Mouse (Mus musculus) ES-E14 (cell line): ENCODE results near the gene Cfap157.

ENCODE experiments used
- CHD2 ChIP-seq: IDR thresholded peaks from 2 replicates; pipeline ENCODE4 v1.6.1; 2014; ENCODE audit warnings: mild to moderate bottlenecking, low read depth, low read length, inconsistent platforms
- MAFK ChIP-seq: IDR thresholded peaks from 2 replicates; pipeline ENCODE4 v1.6.1; 2014; ENCODE audit warnings: mild to moderate bottlenecking, low read depth, low read length, inconsistent platforms; ENCODE audit not compliant: insufficient read depth
- ZNF384 ChIP-seq: IDR thresholded peaks from 2 replicates; pipeline ENCODE4 v1.6.1; 2012; ENCODE audit warnings: low read depth, low read length, inconsistent platforms

DNA sequence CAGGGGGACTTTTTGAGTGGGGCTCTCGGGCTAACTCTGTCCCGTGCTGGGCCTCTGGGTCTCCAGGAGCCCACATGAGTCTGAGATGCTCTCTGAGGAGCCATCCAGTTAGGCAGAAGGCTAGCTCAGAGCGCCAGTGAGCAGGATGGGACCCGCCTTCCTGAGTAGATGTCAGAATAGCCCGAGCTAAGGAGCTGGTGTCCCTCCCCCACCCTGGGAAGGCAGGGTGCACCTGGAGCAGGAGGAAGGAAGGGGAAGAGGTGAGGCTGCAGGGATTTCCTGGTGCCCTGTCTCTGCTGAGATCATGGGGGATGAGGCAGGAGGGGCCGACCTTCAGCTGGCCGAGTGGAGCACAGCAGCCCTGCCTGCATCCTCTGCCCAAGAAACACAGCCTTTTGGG, 55.8 kb downstream of the Cfap157 start:
- TF ChIP-seq ZNF384 (no peak), MAFK (no peak), CHD2 (no peak)
